Mouse (Mus musculus): ENCODE results near the gene Ngdn.

DNA sequence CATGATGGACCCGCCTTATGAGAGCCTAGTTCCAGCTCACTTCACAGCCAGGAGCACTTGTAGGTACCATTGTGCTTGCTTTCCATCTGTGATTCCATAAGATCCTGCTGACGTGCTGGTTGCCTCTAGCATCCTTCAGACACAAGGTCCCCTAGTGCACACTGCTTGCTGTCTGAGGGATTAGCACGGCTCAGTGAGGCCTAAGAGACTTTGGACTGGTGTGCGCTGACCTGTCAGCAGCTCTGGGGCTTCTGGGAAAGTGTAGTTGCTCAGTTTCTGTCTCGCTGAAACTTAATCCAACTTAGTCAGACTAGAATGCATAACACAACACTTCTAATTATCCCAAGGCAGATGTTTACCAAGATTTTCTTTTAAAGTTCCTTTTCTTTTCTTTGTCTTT is 44.7 kb downstream of the Ngdn start:
- TF ChIP-seq ZNF384 (IDR thresholded peaks at IDR 0.05; ENCODE audit: low read depth, low read length) (no peak), RAD21 (IDR thresholded peaks at IDR 0.05; ENCODE audit: low read depth, low read length) (no peak), ZMIZ1 (IDR thresholded peaks at IDR 0.05; ENCODE audit: low read depth, low read length) (no peak), CTCF (conservative IDR thresholded peaks at IDR 0.05 in 1 of 2, IDR thresholded peaks at IDR 0.05 in 1 of 2; ENCODE audit: low read depth in 2 of 2, low read length in 2 of 2) (no peak), USF2 (conservative IDR thresholded peaks at IDR 0.05; ENCODE audit: low read depth, low read length) (no peak), ZC3H11A (IDR thresholded peaks at IDR 0.05; ENCODE audit: low read depth, low read length) (no peak), POLR2AphosphoS2 (IDR thresholded peaks at IDR 0.05; ENCODE audit: low read depth, low read length) (no peak)

Data from CH12.LX (cell line).